Mouse (Mus musculus) CH12.LX (cell line): ENCODE measurements around the gene Hrh2.

Experiments used
- CHD2 ChIP-seq: IDR thresholded peaks from 2 replicates; pipeline ENCODE4 v1.6.1; 2011; ENCODE audit warnings: low read length, improper control_type of control experiment
- CTCF ChIP-seq, 2 experiments: IDR thresholded peaks in 1 of 2; conservative IDR thresholded peaks in 1 of 2; 2 replicates each; pipeline ENCODE4 v1.5.1; 2011 to 2012; ENCODE audit warnings: low read depth in 2 of 2, low read length in 2 of 2, improper control_type of control experiment in 1 of 2, inconsistent platforms in 1 of 2, mild to moderate bottlenecking in 1 of 2, moderate library complexity in 1 of 2
- ELF1 ChIP-seq: IDR thresholded peaks from 2 replicates; pipeline ENCODE4 v1.6.1; 2014; ENCODE audit warnings: low read depth, mild to moderate bottlenecking, inconsistent platforms, low read length, improper control_type of control experiment
- EP300 ChIP-seq: IDR thresholded peaks from 2 replicates; pipeline ENCODE4 v1.6.1; 2011; ENCODE audit warnings: low read length, improper control_type of control experiment
- ETS1 ChIP-seq: conservative IDR thresholded peaks from 2 replicates; pipeline ENCODE4 v1.6.1; 2012; ENCODE audit warnings: low read depth, mild to moderate bottlenecking, inconsistent platforms, low read length, improper control_type of control experiment, moderate library complexity
- MAX ChIP-seq: IDR thresholded peaks from 2 replicates; pipeline ENCODE4 v1.6.1; 2011; ENCODE audit warnings: low read length, improper control_type of control experiment
- MXI1 ChIP-seq: IDR thresholded peaks from 2 replicates; pipeline ENCODE4 v1.6.1; 2011; ENCODE audit warnings: mild to moderate bottlenecking, low read depth, low read length, improper control_type of control experiment
- NELFE ChIP-seq: IDR thresholded peaks from 2 replicates; pipeline ENCODE4 v1.6.1; 2011; ENCODE audit warnings: low read depth, low read length, improper control_type of control experiment
- POLR2A ChIP-seq: IDR thresholded peaks from 2 replicates; pipeline ENCODE4 v1.6.1; 2011; ENCODE audit warnings: low read depth, mild to moderate bottlenecking, improper control_type of control experiment, low read length
- POLR2AphosphoS2 ChIP-seq: IDR thresholded peaks from 2 replicates; pipeline ENCODE4 v1.6.1; 2011; ENCODE audit warnings: low read depth, low read length, improper control_type of control experiment
- USF1 ChIP-seq: IDR thresholded peaks from 2 replicates; pipeline ENCODE4 v1.6.1; 2014; ENCODE audit warnings: low read depth, mild to moderate bottlenecking, inconsistent platforms, low read length, improper control_type of control experiment
- USF2 ChIP-seq: conservative IDR thresholded peaks from 2 replicates; pipeline ENCODE4 v1.6.1; 2011; ENCODE audit warnings: low read depth, low read length, improper control_type of control experiment
- ZC3H11A ChIP-seq: IDR thresholded peaks from 2 replicates; pipeline ENCODE4 v1.6.1; 2012; ENCODE audit warnings: low read depth, mild to moderate bottlenecking, inconsistent platforms, low read length, improper control_type of control experiment
- ZNF384 ChIP-seq: IDR thresholded peaks from 2 replicates; pipeline ENCODE4 v1.6.1; 2012; ENCODE audit warnings: low read depth, low read length, improper control_type of control experiment, inconsistent platforms

DNA sequence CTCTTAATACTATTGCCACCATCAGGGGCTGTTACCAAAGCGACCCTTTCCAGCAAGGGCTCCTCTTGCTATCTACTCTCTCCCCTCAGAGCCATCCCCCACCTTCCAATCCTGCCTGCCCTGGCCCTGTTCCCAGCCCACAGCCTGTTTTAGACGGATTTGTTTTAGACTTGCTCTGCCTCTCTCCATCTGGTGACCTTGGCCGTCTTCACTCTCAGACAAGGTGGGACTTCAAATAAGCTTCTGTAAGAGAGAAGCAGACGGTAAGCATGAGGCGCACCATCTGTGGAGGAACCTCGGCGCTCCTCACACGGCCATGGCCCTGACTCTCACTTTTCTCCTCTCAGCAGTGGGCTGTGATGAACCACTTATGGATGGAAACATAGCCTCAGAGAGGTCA lies 10.5 kb downstream of the Hrh2 start:
- TF ChIP-seq ZNF384: no peak
- TF ChIP-seq CTCF (conservative IDR thresholded peaks at IDR 0.05 in 1 of 2, IDR thresholded peaks at IDR 0.05 in 1 of 2; ENCODE audit: low read depth in 2 of 2, low read length in 2 of 2): no peak
- no peak for TF ChIP-seq MAX
- TF ChIP-seq POLR2AphosphoS2: no peak
- no peak for TF ChIP-seq USF2
- no peak for TF ChIP-seq EP300
- no peak for TF ChIP-seq NELFE
- no peak for TF ChIP-seq ZC3H11A
- TF ChIP-seq ETS1: no peak
- TF ChIP-seq CHD2: no peak
- TF ChIP-seq USF1: no peak
- TF ChIP-seq MXI1: no peak
- TF ChIP-seq POLR2A: no peak
- no peak for TF ChIP-seq ELF1
